Mouse (Mus musculus) A20 (cell line): ENCODE measurements around the gene Zfp870.
A peak's percentile ranks its signal among the peaks of the same experiment; 100 is the strongest.

ENCODE experiments used
- DNase-seq: peaks from one replicate; pipeline ENCODE4 v3.0.0-alpha.2; 2011; ENCODE audit warnings: low read depth, low spot score

Zfp870 gene

DNA sequence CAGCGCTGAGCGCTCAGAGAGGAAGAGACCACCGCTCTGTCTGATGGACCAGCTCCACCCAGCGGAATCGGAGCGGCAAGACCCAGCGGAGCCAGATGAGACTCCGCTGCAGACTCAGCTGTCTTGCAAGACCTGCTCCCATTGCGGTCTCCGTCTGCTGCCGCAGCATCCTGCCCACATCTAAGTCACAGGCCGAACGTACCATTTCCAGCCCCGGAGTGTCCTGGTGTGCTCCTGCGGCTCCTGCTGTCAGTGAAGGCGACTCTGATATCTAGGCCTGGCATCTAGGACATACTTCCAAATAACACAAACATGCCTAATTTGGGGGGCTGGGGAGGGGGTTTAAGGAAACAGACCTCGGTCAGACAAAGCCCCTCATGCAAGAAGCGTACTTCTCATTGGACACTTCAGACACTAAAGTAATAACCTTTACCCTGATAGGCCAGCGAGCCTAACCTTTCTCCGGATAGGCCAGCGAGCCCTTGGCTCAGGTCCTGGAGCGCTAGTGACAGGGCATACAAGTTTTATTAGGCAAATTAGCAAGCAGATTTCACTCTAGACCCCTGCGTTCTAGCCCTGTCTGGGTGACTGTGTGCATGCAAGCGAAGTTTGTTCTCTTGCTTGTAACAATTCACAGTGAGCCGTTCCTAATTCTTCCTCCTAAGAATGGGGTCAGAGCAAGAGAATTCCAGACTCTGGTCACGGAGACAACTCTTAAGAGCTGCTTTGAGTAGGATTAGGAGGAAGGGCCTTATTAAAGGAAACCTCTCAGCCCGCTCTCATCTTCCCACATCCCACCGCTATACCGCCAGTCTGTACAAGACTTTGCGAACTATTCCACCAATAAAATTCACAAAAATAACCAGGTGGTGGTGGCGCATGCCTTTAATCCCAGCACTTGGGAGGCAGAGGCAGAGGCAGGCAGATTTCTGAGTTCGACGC, at the start of gene Zfp870:
Gene Zfp870 (minus strand): TSS at position 404 of the 942 bp plus-strand sequence.
- peak; percentile 97 for DNase-seq

DNA sequence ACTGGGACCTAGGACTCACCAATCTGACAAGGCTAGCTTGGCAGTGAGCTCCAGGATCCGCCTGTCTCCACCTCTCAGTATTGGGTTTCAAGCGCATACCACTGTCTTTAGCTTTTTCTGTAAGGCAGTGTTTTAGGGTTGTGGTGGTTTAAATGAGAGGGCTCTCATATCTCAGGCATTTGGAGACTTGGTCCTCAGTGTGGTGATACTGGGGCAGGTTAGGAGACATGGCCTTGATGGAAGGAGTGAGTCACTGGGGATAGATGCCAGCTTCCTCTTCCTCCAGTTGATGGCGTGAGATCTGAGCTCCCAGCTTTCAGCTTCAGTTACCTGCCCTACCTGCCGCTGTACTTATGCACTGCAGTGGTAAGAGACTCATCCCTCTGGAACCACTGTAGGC, 48.4 kb upstream of the Zfp870 start:
- DNase-seq: no peak

DNA sequence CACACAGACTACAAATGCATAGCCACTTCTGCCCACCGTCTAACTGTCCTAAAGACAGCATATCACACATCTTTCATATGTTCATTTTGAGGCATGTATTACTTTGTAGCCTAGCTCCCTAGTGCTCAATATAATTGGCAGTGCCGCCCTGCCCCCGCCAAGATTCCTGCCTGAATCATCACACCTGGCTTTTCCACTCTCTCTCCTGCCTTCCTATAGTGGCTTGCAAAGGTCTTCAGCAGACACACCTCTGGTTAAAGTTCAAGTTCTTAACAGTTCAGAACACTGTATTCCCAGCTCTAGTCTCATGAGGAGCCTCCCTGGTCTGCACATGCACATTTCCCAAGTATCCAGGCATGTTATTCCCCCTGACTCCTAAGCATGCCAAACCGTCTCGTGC, 36.4 kb upstream of the Zfp870 start:
- DNase-seq: no peak

DNA sequence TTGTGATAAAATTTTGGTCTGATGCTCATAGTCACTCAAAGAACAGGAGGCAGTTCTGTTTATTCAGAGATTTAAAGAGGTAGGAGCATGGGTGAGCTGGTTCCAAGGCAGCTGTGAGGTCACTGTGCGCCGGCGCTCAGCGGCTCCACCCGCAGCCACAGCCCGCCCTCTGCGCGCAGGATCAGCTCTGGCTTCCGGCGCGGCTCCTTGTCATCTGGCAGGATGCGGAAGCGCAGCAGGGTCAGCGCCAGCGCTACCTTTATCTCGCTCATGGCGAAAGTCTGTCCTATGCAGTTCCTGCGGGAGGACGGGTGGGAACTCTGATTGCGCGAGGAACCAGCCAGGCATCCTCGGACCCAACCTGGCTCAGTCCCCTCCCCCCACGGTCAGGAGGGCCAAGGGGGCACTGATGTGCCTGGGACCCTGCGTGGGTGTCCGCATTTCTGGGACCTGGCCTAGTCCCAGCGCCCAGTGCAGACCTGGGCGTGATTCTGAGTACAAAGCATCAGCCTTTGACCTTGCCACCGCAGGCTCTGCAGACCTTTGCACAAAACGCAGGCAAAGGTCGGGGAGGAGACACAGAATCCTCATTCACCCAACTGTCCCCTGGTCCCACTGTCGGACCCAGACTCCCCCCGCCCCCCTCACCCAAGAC, 33.3 kb upstream of the Zfp870 start:
- DNase-seq: no peak

DNA sequence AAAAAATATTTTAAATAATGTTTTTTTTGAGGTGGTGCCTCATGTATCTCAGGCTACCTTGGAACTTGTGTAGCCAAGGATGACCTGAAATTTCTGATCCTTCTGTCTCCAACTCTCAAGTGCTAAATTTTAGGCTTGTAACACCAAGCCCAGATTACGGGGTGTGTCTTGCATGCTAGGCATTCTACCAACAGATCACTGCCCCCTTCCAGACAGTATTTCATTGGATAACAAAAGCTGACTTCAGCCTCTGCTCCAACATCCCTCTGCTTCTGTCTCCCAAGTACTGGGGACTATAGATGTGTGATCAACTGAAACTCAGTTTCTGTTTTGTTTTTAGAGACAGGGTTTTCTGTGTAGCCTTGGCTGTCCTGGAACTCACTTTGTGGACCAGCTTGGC, 32.2 kb upstream of the Zfp870 start:
- DNase-seq: no peak

DNA sequence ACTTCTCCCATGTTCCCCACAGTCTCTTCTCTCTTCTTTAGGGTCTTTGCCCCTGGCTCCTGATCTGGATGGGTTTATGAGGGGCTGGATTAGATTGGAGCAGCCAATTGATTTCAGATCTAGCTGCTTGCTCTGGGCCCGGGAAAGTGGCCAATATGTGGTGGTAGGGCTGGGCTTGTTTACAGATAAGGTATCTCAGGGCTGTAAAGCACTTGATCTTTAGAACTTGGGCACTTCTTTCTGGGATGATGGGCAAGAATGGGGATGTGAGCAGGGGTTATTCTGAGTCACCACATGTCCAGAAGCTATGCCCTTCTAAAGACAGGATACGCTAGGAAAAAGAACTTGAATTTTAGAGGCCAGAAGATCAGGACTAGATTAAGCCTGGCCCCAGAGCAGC, 27.7 kb upstream of the Zfp870 start:
- no peak for DNase-seq

DNA sequence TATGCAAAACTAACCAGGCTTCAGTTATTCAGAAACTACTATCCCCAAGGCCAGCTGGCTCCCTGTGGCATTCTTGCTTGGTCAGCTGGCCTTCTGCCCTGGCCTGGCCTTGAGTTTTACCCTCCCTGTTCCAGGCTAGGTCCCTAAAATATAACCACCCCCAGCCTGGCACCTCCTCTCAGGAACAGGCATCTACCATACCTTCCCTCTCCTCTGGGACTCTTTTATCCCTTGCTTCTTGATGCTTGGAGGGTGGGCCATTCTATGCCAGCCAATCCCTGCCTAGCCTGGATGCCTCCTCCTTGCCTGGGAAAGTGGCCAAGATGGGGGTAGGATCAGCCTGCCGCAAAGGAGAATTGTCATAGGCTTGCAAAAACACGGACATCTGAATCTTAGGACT, 25.7 kb upstream of the Zfp870 start, which contains the start of gene Cyp4f14:
Gene Cyp4f14 (minus strand): TSS at position 212 of the 400 bp plus-strand sequence.
- no peak for DNase-seq

DNA sequence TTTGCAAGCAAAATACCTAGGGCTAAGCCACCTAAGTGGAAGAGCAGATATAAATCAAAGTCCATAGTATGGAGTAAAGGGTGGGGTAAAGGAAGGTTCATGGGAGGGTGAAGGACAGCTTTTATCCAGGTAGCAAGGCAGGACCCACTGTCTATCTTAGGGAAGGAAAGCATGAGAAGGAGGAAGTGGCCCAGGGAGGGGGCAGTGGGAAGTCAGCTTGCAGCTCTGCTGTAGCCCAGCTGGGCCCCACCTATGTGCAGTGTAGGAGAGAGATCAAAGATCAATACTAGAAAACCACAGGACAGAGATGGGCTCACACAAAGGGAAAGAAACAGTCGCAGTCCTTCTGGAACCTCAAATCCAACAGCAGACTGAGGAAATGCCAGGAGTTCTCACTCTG, 24.6 kb upstream of the Zfp870 start:
- no peak for DNase-seq

DNA sequence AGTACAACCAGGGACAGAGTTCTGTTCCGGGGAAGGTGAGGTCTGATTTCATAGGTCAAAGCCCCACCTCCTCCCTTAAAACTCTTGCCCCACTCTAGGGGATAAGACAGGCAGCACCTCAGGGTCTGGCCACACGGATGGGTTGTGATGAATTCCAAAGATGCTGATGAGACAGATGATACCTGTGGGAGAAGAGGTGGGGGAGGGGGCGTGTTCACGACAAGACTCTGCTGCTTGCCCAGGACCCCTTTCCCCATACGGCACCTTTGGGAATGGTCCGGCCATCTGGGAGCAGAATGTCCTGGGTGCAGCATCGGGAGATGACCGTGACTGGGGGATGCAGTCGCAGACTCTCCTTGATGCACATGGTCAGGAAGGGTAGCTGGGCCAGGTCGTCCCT, 14.7 kb upstream of the Zfp870 start:
- no peak for DNase-seq

DNA sequence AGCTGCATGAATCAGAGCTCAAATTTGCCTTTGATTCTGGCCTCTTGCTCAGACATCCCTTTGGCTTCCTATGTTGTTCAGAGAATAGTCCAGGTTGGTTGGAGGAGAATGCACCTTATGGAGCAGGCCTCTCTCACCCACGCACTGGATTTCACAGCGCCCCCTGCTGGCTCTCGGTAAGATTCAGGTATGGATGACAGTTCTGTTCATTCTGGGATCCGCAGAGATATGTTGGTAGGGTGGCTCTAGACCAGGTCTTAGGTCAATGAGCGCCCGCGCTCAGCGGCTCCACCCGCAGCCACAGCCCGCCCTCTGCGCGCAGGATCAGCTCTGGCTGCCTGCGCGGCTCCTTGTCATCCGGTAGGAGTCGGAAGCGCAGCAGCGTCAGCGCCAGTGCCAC, 13.8 kb upstream of the Zfp870 start:
- DNase-seq: peak; percentile 59

DNA sequence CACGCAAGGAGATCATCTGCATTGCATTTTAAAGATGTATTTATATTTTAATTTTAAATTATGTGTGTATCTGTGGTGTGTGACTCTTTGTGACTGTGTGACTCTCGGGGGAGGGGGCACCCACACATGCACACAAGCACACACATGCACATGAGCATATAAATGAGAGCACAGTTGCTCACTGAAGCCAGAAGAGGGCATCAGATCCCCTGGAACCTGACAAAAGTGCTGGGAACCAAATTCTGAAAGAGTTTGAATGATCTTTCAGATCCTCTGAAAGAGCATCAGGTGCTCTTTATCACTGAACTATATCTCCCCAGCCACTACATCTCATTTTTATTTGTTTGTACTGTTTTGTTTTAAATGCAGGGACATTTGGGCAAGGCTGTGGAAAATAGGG, 13.0 kb upstream of the Zfp870 start:
- DNase-seq: peak; percentile 63

DNA sequence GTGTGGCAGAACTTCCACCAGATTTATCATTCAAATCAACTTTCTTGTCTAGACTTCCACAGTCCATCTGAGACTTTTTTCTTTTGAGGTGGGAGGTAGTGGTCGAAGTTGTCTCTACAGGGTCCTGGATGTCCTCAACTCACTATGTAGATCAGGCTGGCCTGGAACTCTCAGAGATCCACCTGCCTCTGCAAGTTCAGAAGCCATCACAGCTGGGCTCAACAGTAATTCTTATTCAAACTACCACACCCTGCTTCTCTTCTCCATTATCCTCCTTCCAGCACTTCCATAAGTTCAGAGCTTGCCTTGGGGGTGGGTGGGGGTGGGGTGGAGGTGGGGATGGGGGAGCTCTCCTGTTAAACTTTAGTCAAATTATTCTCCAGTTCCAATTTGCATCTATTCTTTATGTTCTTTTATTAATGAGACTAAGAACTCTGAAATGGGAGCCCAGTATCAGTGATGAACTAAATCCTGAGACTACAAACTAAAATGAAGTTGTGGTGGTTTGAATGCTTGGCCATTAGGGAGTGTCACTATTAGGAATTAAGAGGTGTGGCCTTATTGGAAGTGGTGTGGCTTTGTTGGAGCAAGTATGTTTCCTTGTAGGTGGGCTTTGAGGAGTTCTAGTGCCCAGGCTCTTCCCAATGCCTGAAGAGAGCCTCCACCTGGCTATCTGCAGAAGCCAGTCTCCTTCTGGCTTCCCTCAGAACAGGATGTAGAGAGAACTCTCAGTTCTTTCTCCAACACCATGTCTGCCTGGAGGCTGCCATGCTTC, 10.5 kb upstream of the Zfp870 start:
- no peak for DNase-seq

DNA sequence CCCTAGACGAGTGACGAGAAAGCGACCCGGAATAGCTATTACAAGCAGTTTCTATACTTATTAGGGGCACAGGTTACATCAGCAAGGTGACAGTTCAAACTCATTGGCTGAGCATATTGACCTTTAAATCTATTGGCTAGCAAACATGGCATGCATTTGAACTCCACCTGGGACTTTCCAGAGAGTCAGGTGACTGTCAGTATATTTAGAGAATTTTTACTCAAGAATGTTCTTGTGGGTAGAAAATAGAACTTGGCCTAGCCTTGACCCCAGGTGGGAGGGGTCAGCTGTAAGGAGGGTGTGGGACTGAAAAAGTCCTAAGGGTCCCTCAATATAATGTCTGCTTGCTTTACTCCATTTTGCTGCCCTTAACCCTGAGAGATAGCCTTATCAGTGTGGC, 4.0 kb upstream of the Zfp870 start:
- peak; percentile 91 for DNase-seq

DNA sequence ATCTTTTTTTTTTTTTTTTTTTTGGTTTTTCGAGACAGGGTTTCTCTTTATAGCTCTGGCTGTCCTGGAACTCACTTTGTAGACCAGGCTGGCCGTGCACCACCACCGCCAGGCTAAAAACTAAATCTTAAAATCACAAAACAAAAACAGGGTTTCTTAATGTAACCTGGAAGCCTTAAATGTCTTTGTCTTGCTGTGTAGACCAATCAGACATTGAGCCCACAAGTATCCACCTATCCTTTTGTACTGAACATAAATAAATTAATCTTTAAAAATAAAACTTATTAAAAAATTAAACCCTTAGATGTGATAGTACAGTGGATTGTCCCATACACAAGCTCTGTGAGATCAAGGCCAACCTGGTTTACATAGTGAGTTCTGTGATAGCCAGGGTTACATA, 2.5 kb upstream of the Zfp870 start:
- DNase-seq: peak; percentile 77

DNA sequence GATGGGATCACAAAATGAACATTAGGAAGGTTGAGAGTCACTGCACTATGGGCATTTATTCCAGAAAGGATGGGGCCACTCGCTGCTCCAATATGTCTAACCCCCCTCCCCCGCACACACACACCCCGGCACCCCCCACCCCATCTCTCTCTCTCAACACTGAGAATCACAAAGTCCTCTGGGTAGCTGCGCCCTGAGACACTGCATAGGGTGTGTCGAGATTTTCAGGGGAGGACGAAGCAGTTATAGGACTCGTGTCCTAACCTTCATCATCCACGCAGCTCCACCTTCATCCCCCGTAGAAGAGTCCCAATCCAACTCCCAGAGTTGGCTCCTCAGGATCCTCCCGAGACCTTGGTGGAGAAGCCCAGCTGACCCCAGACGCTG, 597 bp downstream of the Zfp870 start:
- no peak for DNase-seq

DNA sequence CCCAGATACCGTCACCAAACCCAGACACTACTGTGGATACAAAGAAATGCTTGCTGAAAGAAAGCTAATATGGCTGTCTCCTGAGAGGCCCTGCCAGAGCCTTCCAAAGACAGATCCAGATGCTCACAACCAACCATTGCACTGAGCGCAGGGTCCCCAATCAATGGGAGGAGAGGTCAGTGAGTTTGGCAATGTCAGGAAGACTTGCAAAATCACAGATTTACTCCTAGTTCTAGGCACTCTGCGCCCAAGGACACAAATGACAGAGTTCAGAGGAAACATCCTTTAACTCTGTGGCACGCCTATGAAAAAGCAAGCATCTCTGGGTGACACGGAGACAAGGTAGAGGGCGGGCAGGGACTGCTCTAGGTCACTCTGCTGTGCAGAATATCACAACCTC, 1.8 kb downstream of the Zfp870 start:
- no peak for DNase-seq

DNA sequence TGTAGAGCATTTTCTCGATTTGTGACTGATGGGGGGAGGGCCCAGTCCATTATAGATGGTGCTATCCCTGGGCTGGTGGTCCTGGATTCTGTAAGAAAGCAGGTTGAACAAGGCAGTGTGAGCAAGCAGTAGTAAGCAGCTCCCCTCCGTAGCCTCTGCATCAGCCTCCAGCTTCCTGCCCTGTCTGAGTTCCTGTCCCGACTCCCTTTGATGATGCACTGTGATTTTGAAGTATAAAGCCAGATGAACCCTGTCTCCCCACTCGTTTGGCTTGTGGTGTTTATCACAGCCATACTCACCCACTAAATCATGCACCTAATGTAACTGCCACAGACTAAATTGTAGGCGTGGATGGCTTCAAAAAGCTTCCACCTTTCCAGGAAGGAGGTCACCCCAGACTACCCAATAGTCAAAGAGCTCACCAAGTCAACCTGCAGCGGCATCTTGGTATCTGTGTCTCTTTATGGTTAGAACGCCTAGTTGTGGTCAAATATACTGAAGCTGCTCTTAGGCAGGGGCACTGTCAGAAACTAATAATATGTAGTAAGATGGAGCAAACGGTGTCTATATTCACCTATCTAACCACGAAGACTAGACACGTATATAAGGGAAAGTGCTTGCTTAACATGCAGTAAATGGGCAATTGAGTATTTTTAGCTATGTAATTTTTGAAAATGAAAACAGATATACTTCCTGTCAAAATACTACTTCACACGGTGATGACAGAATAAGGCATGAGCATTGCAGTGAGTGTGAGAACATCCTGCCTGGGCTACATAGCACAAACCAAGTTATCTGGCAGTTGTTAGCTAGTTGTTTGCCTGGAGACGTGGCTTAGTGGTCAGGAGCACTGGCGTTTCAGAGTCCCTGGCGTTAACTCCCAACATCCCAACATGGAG, 10.9 kb downstream of the Zfp870 start:
- no peak for DNase-seq

DNA sequence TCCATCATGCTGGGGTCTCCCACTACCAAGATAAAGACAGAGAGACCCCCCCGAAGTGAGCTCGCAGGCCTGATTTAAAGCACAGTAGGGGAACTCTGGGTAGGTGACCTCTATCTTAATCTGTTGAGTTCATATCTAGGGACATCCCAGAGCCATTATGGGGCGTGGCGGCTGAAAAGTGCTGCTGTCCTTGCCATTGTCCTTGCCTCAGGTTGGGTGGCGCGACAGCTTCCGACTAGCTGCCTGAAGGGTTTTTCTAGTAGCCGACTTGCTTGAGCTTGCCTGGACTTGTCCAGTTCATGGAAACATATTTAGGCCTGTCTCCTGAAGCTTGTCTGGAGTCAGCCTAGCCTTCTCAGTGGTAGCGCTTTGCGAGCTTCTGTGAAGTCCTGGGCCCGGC, 12.7 kb downstream of the Zfp870 start:
- no peak for DNase-seq

DNA sequence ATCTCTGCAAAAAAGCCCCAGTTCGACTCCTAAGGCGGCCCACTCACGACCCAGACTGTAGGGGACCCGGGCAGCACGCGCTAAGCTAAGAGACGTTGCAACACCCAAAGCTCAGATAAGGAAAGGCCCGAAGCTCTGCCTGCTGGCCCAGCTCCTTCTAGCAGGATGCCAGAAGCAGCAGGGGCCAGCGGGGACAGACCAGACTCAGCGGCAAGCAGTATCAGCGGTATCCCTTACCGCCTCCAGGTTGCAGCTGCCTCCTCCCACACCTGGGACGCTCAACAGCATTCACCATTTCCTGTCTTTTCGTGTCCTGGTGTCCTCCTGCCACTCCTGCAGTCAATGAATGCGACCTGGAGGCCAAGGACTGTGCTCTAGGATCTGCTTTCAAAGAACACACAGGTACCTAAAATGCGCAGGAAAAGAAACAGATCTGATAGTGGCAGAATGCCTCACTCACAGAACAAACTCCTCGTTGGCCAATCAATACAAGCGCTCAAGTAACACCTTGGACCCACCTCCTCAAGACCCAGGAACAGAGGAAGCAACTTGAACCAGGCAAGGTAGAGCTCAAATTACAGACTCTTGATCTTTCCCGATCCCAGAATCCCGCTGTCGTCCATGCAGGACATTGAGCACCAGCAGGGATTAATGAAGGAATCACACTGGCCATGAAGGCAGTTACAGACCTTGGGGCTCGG, 13.8 kb downstream of the Zfp870 start:
- no peak for DNase-seq

DNA sequence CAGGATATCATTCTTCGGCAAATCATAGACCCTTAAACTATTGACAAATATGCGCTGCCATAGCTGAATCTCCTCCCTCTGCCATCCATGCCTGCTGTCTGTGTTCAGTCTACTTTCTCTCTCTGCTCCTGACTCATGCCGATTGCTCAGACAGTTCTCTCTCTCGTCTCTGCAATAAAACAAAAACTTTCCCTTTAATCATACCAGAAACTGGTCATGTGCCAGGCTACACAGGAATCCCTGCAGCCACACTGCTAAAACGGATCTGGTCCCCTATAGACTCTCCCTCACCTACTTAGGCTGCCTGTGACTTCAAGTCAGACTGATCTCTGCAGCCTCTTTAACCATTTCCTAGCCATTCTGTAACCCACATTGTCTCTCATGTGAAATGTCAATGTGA, 18.7 kb downstream of the Zfp870 start:
- no peak for DNase-seq

DNA sequence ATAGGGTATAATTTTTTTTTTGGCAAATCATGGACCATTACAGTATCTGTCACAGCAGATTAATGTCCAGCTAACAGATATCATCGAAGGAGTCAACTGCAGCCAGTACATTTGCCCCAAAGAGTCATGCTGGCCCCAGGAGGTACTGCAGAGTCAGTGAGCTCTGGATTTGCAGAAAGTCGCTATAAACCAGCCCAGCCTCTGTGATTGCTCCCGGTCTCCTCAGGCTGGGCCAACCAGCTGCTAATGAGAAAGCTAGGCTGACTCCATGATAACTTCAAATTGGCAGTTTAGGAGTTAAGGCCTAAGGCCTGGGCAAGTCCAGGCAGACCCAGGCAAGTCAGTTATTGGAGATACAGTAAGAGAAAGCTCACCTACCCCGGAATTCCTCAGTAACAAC, 19.4 kb downstream of the Zfp870 start:
- no peak for DNase-seq
